Mouse (Mus musculus) G1E (cell line): ENCODE measurements around the gene Lysmd4. TPM values are rescaled to one million over a fixed set of nuclear protein-coding genes. Genes with fewer than 3 reads are reported as not detected.
A peak's percentile ranks its signal among the peaks of the same experiment; 100 is the strongest.

Source experiments
- ATAC-seq: 2 replicates; pipeline ENCODE4 v1.8.0; 2016; ENCODE audit warnings: mild to moderate bottlenecking; ENCODE audit not compliant: insufficient number of reproducible peaks, poor library complexity, low FRiP score, severe bottlenecking; ENCODE audit errors: extremely low read depth
- DNase-seq: peaks from one replicate; pipeline ENCODE4 v3.0.0; 2012; ENCODE audit warnings: low spot score
- H3K27me3 ChIP-seq: 2 replicates; pipeline ENCODE4 v1.6.1; 2012; ENCODE audit warnings: mild to moderate bottlenecking, low read length, inconsistent platforms; ENCODE audit not compliant: insufficient read depth
- H3K36me3 ChIP-seq: replicated peaks from 2 replicates; pipeline ENCODE3; 2012; ENCODE audit warnings: mild to moderate bottlenecking, inconsistent platforms
- H3K4me1 ChIP-seq: 2 replicates; pipeline ENCODE4 v1.6.1; 2012; ENCODE audit warnings: low read depth, low read length, inconsistent platforms, mixed read lengths; ENCODE audit not compliant: insufficient read depth
- H3K4me3 ChIP-seq: 2 replicates; pipeline ENCODE4 v1.5.1; 2012; ENCODE audit warnings: low read depth, mild to moderate bottlenecking, inconsistent platforms, low read length, moderate library complexity, mixed read lengths
- H3K9me3 ChIP-seq: replicated peaks from 2 replicates; pipeline ENCODE4 v1.6.1; 2012; ENCODE audit warnings: inconsistent platforms
- CTCF ChIP-seq: IDR thresholded peaks from 2 replicates; pipeline ENCODE4 v1.5.1; 2012; ENCODE audit warnings: low read depth, low read length, inconsistent platforms, mixed read lengths
- GATA1 ChIP-seq: IDR thresholded peaks from 2 replicates; pipeline ENCODE4 v1.6.1; 2012; ENCODE audit warnings: borderline replicate concordance, low read length, inconsistent platforms, mixed read lengths
- GATA2 ChIP-seq: IDR thresholded peaks from 2 replicates; pipeline ENCODE4 v1.6.1; 2012; ENCODE audit warnings: low read depth, low read length, inconsistent platforms, borderline replicate concordance
- POLR2AphosphoS5 ChIP-seq: IDR thresholded peaks from 2 replicates; pipeline ENCODE4 v1.6.1; 2012; ENCODE audit warnings: low read depth, low read length, inconsistent platforms; ENCODE audit not compliant: insufficient replicate concordance
- TAL1 ChIP-seq: conservative IDR thresholded peaks from 2 replicates; pipeline ENCODE4 v1.6.1; 2012; ENCODE audit warnings: low read depth, low read length, inconsistent platforms, mixed read lengths
- polyA plus RNA-seq: library from polyadenylated mRNA; stranded (reverse); fragments of >175 nt; gene quantifications from 2 replicates; pipeline ENCODE4 v1.2.3, GENCODE M21; 2012
- total RNA-seq, 2 experiments: library from RNA; stranded (forward) in 1 of 2; stranded (reverse) in 1 of 2; fragments of 200-1000 nt in 1 of 2; fragments of >200 nt in 1 of 2; fragmentation: Nextera tagmentation in 1 of 2; gene quantifications; 2 replicates each; pipeline ENCODE4 v1.2.3; 2014 to 2017

Gene Lysmd4
- total and polyA plus RNA-seq, 3 experiments: 1.5 to 2.1 (median 1.9) TPM

GRCm38 (mm10) chr7:67216351-67216750, 6.0 kb upstream of the Lysmd4 start:
- Histone ChIP-seq H3K4me3 (no peak overlapping the region), H3K9me3 (no peaks in the 10 kb centered on the region), H3K36me3 (no peaks in the 10 kb centered on the region), H3K4me1 (no peaks in the 10 kb centered on the region), H3K27me3 (no peaks in the 10 kb centered on the region)
- ATAC-seq (no peak), DNase-seq (no peak)
- TF ChIP-seq GATA2 (no peak), POLR2AphosphoS5 (no peak), TAL1 (no peak), CTCF (no peak), GATA1 (no peak)

DNA sequence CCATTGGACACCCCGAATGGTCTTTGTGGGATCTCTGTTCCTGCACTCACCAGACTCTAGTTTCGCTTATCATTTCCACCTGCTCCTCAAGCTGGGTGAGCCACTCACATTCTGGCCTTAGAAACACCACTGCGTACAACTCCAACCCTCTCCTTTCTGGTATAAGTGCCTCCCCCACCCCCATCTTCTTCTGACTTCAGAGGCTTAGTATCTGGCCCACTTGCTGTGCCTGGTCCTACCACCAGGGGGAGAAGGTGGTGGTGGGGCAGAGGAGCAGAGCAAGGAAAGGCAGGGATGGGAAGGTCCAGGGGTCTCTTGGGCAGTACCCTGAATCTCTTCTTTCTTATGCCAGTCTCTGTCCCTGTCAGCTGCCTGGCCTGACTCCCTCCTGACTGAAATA, 5.3 kb upstream of the Lysmd4 start:
- H3K36me3 ChIP-seq: no peaks in the 10 kb centered on the region
- no peaks in the 10 kb centered on the region for H3K9me3 ChIP-seq
- no peaks in the 10 kb centered on the region for H3K27me3 ChIP-seq
- TF ChIP-seq TAL1 (no peak), CTCF (peak; percentile 71)
- no peaks in the 10 kb centered on the region for H3K4me1 ChIP-seq
- DNase-seq (peak; percentile 28), ATAC-seq (no peak; the same call in 1 of the 2 replicates)
- H3K4me3 ChIP-seq: no peak overlapping the region

GRCm38 (mm10) chr7:67225943-67226625, 3.7 kb downstream of the Lysmd4 start:
- ATAC-seq (no peak), DNase-seq (no peak)
- TF ChIP-seq POLR2AphosphoS5 (no peak), TAL1 (no peak), CTCF (no peak), GATA2 (no peak), GATA1 (no peak)
- H3K9me3 ChIP-seq: no peaks in the 10 kb centered on the region
- no peak overlapping the region for H3K4me3 ChIP-seq
- no peaks in the 10 kb centered on the region for H3K27me3 ChIP-seq
- no peaks in the 10 kb centered on the region for H3K4me1 ChIP-seq
- H3K36me3 ChIP-seq: peaks cover 12% of the 10 kb centered on the region

GRCm38 (mm10) chr7:67227538-67227937, 5.2 kb downstream of the Lysmd4 start:
- no peaks in the 10 kb centered on the region for H3K9me3 ChIP-seq
- H3K4me3 ChIP-seq: no peak overlapping the region
- DNase-seq (no peak), ATAC-seq (no peak)
- H3K4me1 ChIP-seq: no peaks in the 10 kb centered on the region
- no peaks in the 10 kb centered on the region for H3K27me3 ChIP-seq
- TF ChIP-seq TAL1 (no peak), GATA2 (no peak), CTCF (no peak)
- H3K36me3 ChIP-seq: peaks cover 19% of the 10 kb centered on the region

- Histone ChIP-seq H3K36me3 (peaks cover 23% of the 10 kb centered on the region), H3K9me3 (no peaks in the 10 kb centered on the region), H3K27me3 (no peaks in the 10 kb centered on the region), H3K4me1 (no peaks in the 10 kb centered on the region), H3K4me3 (no peak overlapping the region)
- ATAC-seq: no peak
- TF ChIP-seq GATA2 (no peak), TAL1 (no peak), GATA1 (no peak), CTCF (no peak)
- DNase-seq: no peak
These were observed 6.0 kb downstream of the Lysmd4 start for GRCm38 (mm10) chr7:67228390-67228789.

GRCm38 (mm10) chr7:67228891-67229602, 6.7 kb downstream of the Lysmd4 start:
- Histone ChIP-seq H3K4me3 (no peak overlapping the region), H3K9me3 (no peaks in the 10 kb centered on the region), H3K36me3 (peaks cover 23% of the 10 kb centered on the region), H3K4me1 (no peaks in the 10 kb centered on the region), H3K27me3 (no peaks in the 10 kb centered on the region)
- peak; percentile 66 for TF ChIP-seq CTCF
- no peak for TF ChIP-seq GATA2
- ATAC-seq: no peak
- DNase-seq: no peak
